ENCODE assay signal across 12 mouse cellular contexts in genomic region chr16:37732023-37732761, GRCm38 (mm10). TPM values are rescaled to one million over a fixed set of nuclear protein-coding genes. Genes with fewer than 3 reads are reported as not detected.
DNase-seq lines count a peak whose midpoint lies in the region; ATAC-seq and TF ChIP-seq lines count a peak whose summit lies in the region.
"Had no signal": no experiment of that assay in that cellular context is flagged by ENCODE, and none has a peak within 500 bp of the region (broad histone marks: within the 10 kb centered on the region; RNA-seq: fewer than 3 reads in every experiment).

No protein-coding gene starts in this region.

- no peak overlapping the region for H3K4me2 ChIP-seq in heart, embryonic 15.5 days

- peaks cover 24% of the 10 kb centered on the region for H3K4me1 ChIP-seq in embryonic fibroblast, embryonic 13.5 days (ENCODE audit: control insufficient read depth, insufficient read depth, low read length)
- H3K4me1 ChIP-seq in heart, embryonic 15.5 days (replicated peaks): peaks cover 38% of the 10 kb centered on the region

- no peak overlapping the region for H3K9ac ChIP-seq in heart, embryonic 15.5 days
- H3K9ac ChIP-seq: liver, embryonic 14.5 days had no signal

- no peak for TF ChIP-seq CTCF in layer of hippocampus, adult 2 months (conservative IDR thresholded peaks at IDR 0.05)
- no peak for TF ChIP-seq CTCF in embryonic fibroblast, embryonic 13.5 days (IDR thresholded peaks at IDR 0.05; ENCODE audit: borderline replicate concordance, insufficient read depth, low read length)

- H3K9me3 ChIP-seq in heart, embryonic 15.5 days (replicated peaks): no peaks in the 10 kb centered on the region
- H3K9me3 ChIP-seq: G1E had no signal

- TF ChIP-seq POLR2A in embryonic fibroblast, embryonic 13.5 days (IDR thresholded peaks at IDR 0.05; ENCODE audit: low read depth, low read length): no peak; the same call in 1 of the 2 replicates

- 58% methylated on average over 7 of the region's 7 CpGs for WGBS in heart, embryonic 15.5 days

- H3K27me3 ChIP-seq in heart, embryonic 15.5 days: no peaks in the 10 kb centered on the region

- peak in 1 of 2 experiments; percentile 41 for DNase-seq in layer of hippocampus, adult 2 months (ENCODE audit: low spot score in 2 of 2)
- DNase-seq in layer of hippocampus, adult 11-12 months (ENCODE audit: low spot score): no peak
- peak; percentile 26 for DNase-seq in lung, postnatal 36 days
- DNase-seq in thymus, postnatal 36 days: no peak
- DNase-seq in cerebellum, adult 11 months: no peak
- no peak for DNase-seq in adrenal gland, postnatal 25 days
- DNase-seq: right cerebral cortex, postnatal 14 days had no signal

- peak overlapping the region; percentile 57; the same call in 1 of the 2 replicates for H3K27ac ChIP-seq in layer of hippocampus, adult 2 months
- peak overlapping the region; percentile 100 for H3K27ac ChIP-seq in embryonic fibroblast, embryonic 13.5 days (ENCODE audit: insufficient read depth, low read length)
- peak overlapping the region; percentile 75 for H3K27ac ChIP-seq in heart, embryonic 15.5 days
- H3K27ac ChIP-seq: liver, embryonic 14.5 days had no signal

- H3K4me3 ChIP-seq in layer of hippocampus, adult 2 months: no peak overlapping the region
- H3K4me3 ChIP-seq in embryonic fibroblast, embryonic 13.5 days (ENCODE audit: insufficient read depth, low read length): no peak overlapping the region
- no peak overlapping the region for H3K4me3 ChIP-seq in heart, embryonic 15.5 days
- H3K4me3 ChIP-seq: erythroblast, embryonic 14.5 days had no signal

- no peak; the same call in 1 of the 2 replicates for ATAC-seq in heart, embryonic 15.5 days (replicated peaks; ENCODE audit: insufficient number of reproducible peaks, insufficient read depth, low FRiP score, low read depth)

- H3K36me3 ChIP-seq in heart, embryonic 15.5 days: no peaks in the 10 kb centered on the region
- H3K36me3 ChIP-seq: G1E had no signal

RNA-seq across cellular contexts. Expression of gene Fstl1, which starts 44.5 kb away (rescaled TPM):
- 10 to 100 TPM; 34.5 to 41.8 TPM for total RNA-seq in layer of hippocampus, adult 2 months (2021)
- 1,166 and 1,394 TPM in 2 replicates for polyA plus RNA-seq in embryonic fibroblast, embryonic 13.5 days (2011; ENCODE audit: insufficient read length, low read depth, missing spikeins)
- polyA plus RNA-seq in heart, embryonic 15.5 days (2015; fragmentation: Nextera tagmentation; extraction: Ambion mirVana): 468 and 518 TPM in 2 replicates
- 45.8 and 46.1 TPM in 2 replicates for total RNA-seq in adrenal gland, postnatal 25 days (2021)
